Comparison of ENCODE assay signal across 34 mouse cellular contexts in the genomic region with DNA sequence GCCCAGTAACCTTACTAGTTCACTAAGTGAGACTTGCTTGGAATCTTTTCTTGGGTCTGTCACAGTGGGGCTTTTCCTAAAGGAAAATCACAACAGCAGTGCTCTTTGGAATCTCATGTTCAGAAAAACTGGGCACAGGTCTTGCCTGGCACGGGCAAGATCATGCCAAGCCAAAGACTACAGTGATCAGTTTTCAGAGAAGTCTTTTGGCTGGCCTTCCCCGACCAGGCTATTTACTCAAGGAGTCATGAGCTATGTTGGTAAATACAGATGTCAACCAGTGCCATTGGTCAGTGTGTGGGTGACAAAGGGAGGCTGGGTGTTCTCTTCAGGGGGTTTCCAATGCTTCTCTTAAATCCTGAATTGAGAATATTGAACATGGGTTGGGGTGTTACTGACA. TPM values are rescaled to one million over a fixed set of nuclear protein-coding genes. Genes with fewer than 3 reads are reported as not detected.
"Had no signal": no experiment of that assay in that cellular context is flagged by ENCODE, and none has a peak within 500 bp of the region (broad histone marks: within the 10 kb centered on the region; RNA-seq: fewer than 3 reads in every experiment).

No protein-coding gene starts in this region.

- H3K27me3 ChIP-seq: liver, embryonic 12.5 days; liver, embryonic 15.5 days; lung, embryonic 15.5 days; megakaryocyte, embryonic 14.5 days; midbrain, embryonic 13.5 days; neural tube, embryonic 13.5 days had no signal

- H3K27ac ChIP-seq: layer of hippocampus, adult 2 months; liver, embryonic 12.5 days; liver, embryonic 15.5 days; lung, embryonic 15.5 days; midbrain, embryonic 10.5 days; midbrain, embryonic 13.5 days; neural tube, embryonic 13.5 days; stomach, postnatal 0 days had no signal

- H3K36me3 ChIP-seq: liver, embryonic 12.5 days; liver, embryonic 15.5 days; lung, embryonic 15.5 days; midbrain, embryonic 10.5 days; midbrain, embryonic 13.5 days; neural tube, embryonic 13.5 days had no signal

- H3K9me3 ChIP-seq: liver, embryonic 12.5 days; liver, embryonic 15.5 days; lung, embryonic 15.5 days; midbrain, embryonic 10.5 days; midbrain, embryonic 13.5 days; neural tube, embryonic 13.5 days had no signal

- H3K4me1 ChIP-seq: liver, embryonic 12.5 days; megakaryocyte, embryonic 14.5 days; midbrain, embryonic 10.5 days; midbrain, embryonic 13.5 days; neural tube, embryonic 13.5 days had no signal

- H3K4me3 ChIP-seq: layer of hippocampus, adult 2 months; liver, embryonic 12.5 days; liver, embryonic 15.5 days; lung, embryonic 15.5 days; megakaryocyte, embryonic 14.5 days; midbrain, embryonic 10.5 days; midbrain, embryonic 13.5 days; myocyte; neural tube, embryonic 13.5 days had no signal

- DNase-seq: kidney, postnatal 14 days; layer of hippocampus, adult 9-11 months; lung, adult 18-20 months; lung, postnatal 10 days; lung, postnatal 36 days; retina, postnatal 1 day; right cerebral cortex, postnatal 25 days; thymus, adult 2 months; thymus, postnatal 14 days; thymus, postnatal 4 days had no signal

RNA-seq across cellular contexts. Expression of a gene that starts 2.2 kb away (rescaled TPM):
- total RNA-seq: layer of hippocampus, adult 2 months; layer of hippocampus, postnatal 25 days; left cerebral cortex, adult 18-20 months; left cerebral cortex, postnatal 10 days; left cerebral cortex, postnatal 36 days; monocyte, adult 5-6 weeks; neutrophil, adult 5-6 weeks had no signal
- polyA plus RNA-seq: large intestine, adult 2 months; midbrain, embryonic 10.5 days; midbrain, embryonic 16.5 days; small intestine, adult 2 months; spleen, adult 2 months; stomach, postnatal 0 days; thymus, adult 2 months had no signal

RNA-seq across cellular contexts. Expression of a gene that starts 16.8 kb away (rescaled TPM):
- total RNA-seq: layer of hippocampus, adult 2 months; layer of hippocampus, postnatal 25 days; left cerebral cortex, adult 18-20 months; left cerebral cortex, postnatal 10 days; left cerebral cortex, postnatal 36 days; monocyte, adult 5-6 weeks; neutrophil, adult 5-6 weeks had no signal
- polyA plus RNA-seq: kidney, embryonic 16.5 days; limb, embryonic 11.5 days; limb, embryonic 14.5 days; liver, embryonic 12.5 days; lung, embryonic 15.5 days; midbrain, embryonic 10.5 days; midbrain, embryonic 13.5 days; midbrain, embryonic 16.5 days; myocyte; neural tube, embryonic 13.5 days; small intestine, adult 2 months; spleen, adult 2 months; stomach, embryonic 14.5 days; stomach, postnatal 0 days; thymus, adult 2 months had no signal

RNA-seq across cellular contexts. Expression of a gene that starts 27.9 kb away (rescaled TPM):
- total RNA-seq: layer of hippocampus, postnatal 25 days; left cerebral cortex, adult 18-20 months; left cerebral cortex, postnatal 10 days; left cerebral cortex, postnatal 36 days; monocyte, adult 5-6 weeks; neutrophil, adult 5-6 weeks had no signal
- polyA plus RNA-seq: limb, embryonic 14.5 days; midbrain, embryonic 10.5 days; midbrain, embryonic 13.5 days; midbrain, embryonic 16.5 days; myocyte; neural tube, embryonic 13.5 days; small intestine, adult 2 months had no signal

RNA-seq across cellular contexts. Expression of a gene that starts 36.2 kb away (rescaled TPM):
- total RNA-seq: layer of hippocampus, adult 2 months; layer of hippocampus, postnatal 25 days; left cerebral cortex, adult 18-20 months; left cerebral cortex, postnatal 10 days; left cerebral cortex, postnatal 36 days; monocyte, adult 5-6 weeks; neutrophil, adult 5-6 weeks had no signal
- polyA plus RNA-seq: kidney, embryonic 16.5 days; limb, embryonic 11.5 days; limb, embryonic 14.5 days; lung, embryonic 15.5 days; midbrain, embryonic 10.5 days; midbrain, embryonic 13.5 days; midbrain, embryonic 16.5 days; myocyte; neural tube, embryonic 13.5 days; stomach, embryonic 14.5 days; stomach, postnatal 0 days had no signal
